ENCODE assay signal across 8 mouse cellular contexts in genomic region chr17:27534718-27535117, GRCm38 (mm10). TPM values are rescaled to one million over a fixed set of nuclear protein-coding genes. Genes with fewer than 3 reads are reported as not detected.
DNase-seq lines count a peak whose midpoint lies in the region; ATAC-seq lines count a peak whose summit lies in the region.

No protein-coding gene starts in this region.

- no peaks in the 10 kb centered on the region for H3K36me3 ChIP-seq in intestine, embryonic 14.5 days (ENCODE audit: control insufficient read depth, insufficient read depth, low read length)
- no peaks in the 10 kb centered on the region for H3K36me3 ChIP-seq in midbrain, embryonic 10.5 days

- H3K27ac ChIP-seq in intestine, embryonic 14.5 days (ENCODE audit: low read depth) = no peak overlapping the region
- 0 out of 2 replicates have a peak overlapping the region, but pooled peaks have one; percentile 49 for H3K27ac ChIP-seq in midbrain, embryonic 10.5 days (replicated peaks)

- no peaks in the 10 kb centered on the region for H3K9me3 ChIP-seq in intestine, embryonic 14.5 days (ENCODE audit: control insufficient read depth, low read length)
- no peaks in the 10 kb centered on the region for H3K9me3 ChIP-seq in midbrain, embryonic 10.5 days (replicated peaks)

- intact Hi-C loops in left cerebral cortex, postnatal 25 days (cut with DNase I) = loop anchor here (2.0 to 5.0 kb wide), 2 partner anchors 24 to 233 kb away; no protein-coding TSS in a partner anchor

- H3K27me3 ChIP-seq in intestine, embryonic 14.5 days (replicated peaks; ENCODE audit: control insufficient read depth, insufficient read depth, low read length) = no peaks in the 10 kb centered on the region
- no peaks in the 10 kb centered on the region for H3K27me3 ChIP-seq in midbrain, embryonic 10.5 days (ENCODE audit: low read depth, poor library complexity, severe bottlenecking)

- peak; percentile 91 for DNase-seq in gastrocnemius, postnatal 10 days
- DNase-seq in intestine, embryonic 14.5 days (ENCODE audit: low spot score) = peak; percentile 100
- DNase-seq in left cerebral cortex, postnatal 25 days (ENCODE audit: low spot score in 2 of 2) = peak; percentile 88 to 89
- DNase-seq in midbrain, embryonic 10.5 days (ENCODE audit: low spot score) = peak; percentile 92
- DNase-seq in right cerebral cortex, postnatal 36 days (ENCODE audit: low spot score in 2 of 2) = peak; percentile 75 to 76
- DNase-seq in yolk sac, embryonic 10.5 days (ENCODE audit: low spot score) = peak; percentile 81

- H3K9ac ChIP-seq in intestine, embryonic 14.5 days (ENCODE audit: low read length) = no peak overlapping the region

- H3K4me2 ChIP-seq in intestine, embryonic 14.5 days (ENCODE audit: low read length) = 0 out of 2 replicates have a peak overlapping the region, but pooled peaks have one; percentile 18

- 6% methylated on average over 10 of the region's 10 CpGs for WGBS in intestine, embryonic 14.5 days
- 6% methylated on average over 10 of the region's 10 CpGs for WGBS in midbrain, embryonic 10.5 days

- no peak overlapping the region for H3K4me3 ChIP-seq in intestine, embryonic 14.5 days (ENCODE audit: low read depth, low read length)
- H3K4me3 ChIP-seq in midbrain, embryonic 10.5 days = peak overlapping the region; percentile 26; the same call in 1 of the 2 replicates

- peak; percentile 54 for ATAC-seq in activated CD4-positive, CD25-positive, alpha-beta regulatory T cell, adult 4 months
- ATAC-seq in common myeloid progenitor, adult 5-6 weeks (replicated peaks; ENCODE audit: low read depth, poor library complexity, severe bottlenecking) = peak; percentile 96
- peak; percentile 79 for ATAC-seq in intestine, embryonic 14.5 days (replicated peaks; ENCODE audit: low FRiP score, low TSS enrichment, low read depth)

- no peaks in the 10 kb centered on the region for H3K4me1 ChIP-seq in intestine, embryonic 14.5 days (replicated peaks; ENCODE audit: control insufficient read depth, insufficient read depth, low read length)
- peaks cover 4% of the 10 kb centered on the region; the same call in 1 of the 2 replicates for H3K4me1 ChIP-seq in midbrain, embryonic 10.5 days

RNA-seq across cellular contexts. Expression of gene Grm4, which starts 13.5 kb away (rescaled TPM):
- under 1 TPM in 1 of 2 experiments, not detected in 1; 0.18 TPM for polyA plus RNA-seq in activated CD4-positive, CD25-positive, alpha-beta regulatory T cell, adult 4 months (2017; shearing (Covaris generic))
- 0.05 TPM in 1 of 2 replicates, not detected in the other for total RNA-seq in common myeloid progenitor, adult 5-6 weeks (2017)
- under 1 TPM; 0.16 to 0.32 TPM for total RNA-seq in gastrocnemius, postnatal 10 days (2021)
- 0.20 and 0.22 TPM in 2 replicates for polyA plus RNA-seq in intestine, embryonic 14.5 days (2014; fragmentation: Nextera tagmentation; extraction: Ambion mirVana)
- total RNA-seq in left cerebral cortex, postnatal 25 days (2021) = 10 to 100 TPM; 21.1 to 30.4 TPM
- polyA plus RNA-seq in midbrain, embryonic 10.5 days (2016; fragmentation: Nextera tagmentation; extraction: Ambion mirVana) = 2.8 and 3.5 TPM in 2 replicates

RNA-seq across cellular contexts. Expression of gene Hmga1, which starts 21.6 kb away (rescaled TPM):
- polyA plus RNA-seq in activated CD4-positive, CD25-positive, alpha-beta regulatory T cell, adult 4 months (2017; shearing (Covaris generic)) = 10 to 100 TPM; 48.0 to 73.5 TPM
- total RNA-seq in common myeloid progenitor, adult 5-6 weeks (2017) = 141 and 203 TPM in 2 replicates
- total RNA-seq in gastrocnemius, postnatal 10 days (2021) = 10 to 100 TPM; 24.9 to 27.0 TPM
- 384 and 389 TPM in 2 replicates for polyA plus RNA-seq in intestine, embryonic 14.5 days (2014; fragmentation: Nextera tagmentation; extraction: Ambion mirVana)
- total RNA-seq in left cerebral cortex, postnatal 25 days (2021) = 10 to 100 TPM; 47.6 to 52.8 TPM
- polyA plus RNA-seq in midbrain, embryonic 10.5 days (2016; fragmentation: Nextera tagmentation; extraction: Ambion mirVana) = 620 and 831 TPM in 2 replicates

RNA-seq across cellular contexts. Expression of gene AI413582, which starts 30.8 kb away (rescaled TPM):
- 100 to 1,000 TPM in 1 of 2 experiments, 10 to 100 TPM in 1; 98.5 to 118 TPM for polyA plus RNA-seq in activated CD4-positive, CD25-positive, alpha-beta regulatory T cell, adult 4 months (2017; shearing (Covaris generic))
- 19.0 and 22.6 TPM in 2 replicates for total RNA-seq in common myeloid progenitor, adult 5-6 weeks (2017)
- total RNA-seq in gastrocnemius, postnatal 10 days (2021) = 1 to 10 TPM; 3.5 to 4.7 TPM
- 37.1 and 37.4 TPM in 2 replicates for polyA plus RNA-seq in intestine, embryonic 14.5 days (2014; fragmentation: Nextera tagmentation; extraction: Ambion mirVana)
- total RNA-seq in left cerebral cortex, postnatal 25 days (2021) = 10 to 100 TPM; 92.9 to 97.4 TPM
- polyA plus RNA-seq in midbrain, embryonic 10.5 days (2016; fragmentation: Nextera tagmentation; extraction: Ambion mirVana) = 16.4 and 19.2 TPM in 2 replicates

Comparison
In these comparisons a context has a peak if more than half of its experiments do, and no peak if none do; other contexts are left out.
1. RNA of gene Grm4, which starts 13.5 kb away (total RNA-seq): 21.1 to 30.4 TPM in left cerebral cortex, postnatal 25 days; 0.16 to 0.32 TPM in gastrocnemius, postnatal 10 days and 0.05 TPM in common myeloid progenitor, adult 5-6 weeks; every median in the first group is over 10 times any median in the second.
2. Peak in every context shown above with its lines, with median percentiles within 50 percentile points of each other: ATAC-seq and DNase-seq.